Mouse (Mus musculus) CH12.LX (cell line): ENCODE results near the gene Sema3a.

Source experiments
- CHD2 ChIP-seq: IDR thresholded peaks from 2 replicates; pipeline ENCODE4 v1.6.1; 2011; ENCODE audit warnings: low read length, improper control_type of control experiment
- CTCF ChIP-seq, 2 experiments: IDR thresholded peaks in 1 of 2; conservative IDR thresholded peaks in 1 of 2; 2 replicates each; pipeline ENCODE4 v1.5.1; 2011 to 2012; ENCODE audit warnings: low read depth in 2 of 2, low read length in 2 of 2, improper control_type of control experiment in 1 of 2, inconsistent platforms in 1 of 2, mild to moderate bottlenecking in 1 of 2, moderate library complexity in 1 of 2
- EP300 ChIP-seq: IDR thresholded peaks from 2 replicates; pipeline ENCODE4 v1.6.1; 2011; ENCODE audit warnings: low read length, improper control_type of control experiment
- GABPA ChIP-seq: IDR thresholded peaks from 2 replicates; pipeline ENCODE4 v1.6.1; 2012; ENCODE audit warnings: low read depth, low read length, improper control_type of control experiment, inconsistent platforms; ENCODE audit not compliant: insufficient replicate concordance
- JUN ChIP-seq: IDR thresholded peaks from 2 replicates; pipeline ENCODE4 v1.6.1; 2011; ENCODE audit warnings: low read depth, mild to moderate bottlenecking, low read length, improper control_type of control experiment, moderate library complexity; ENCODE audit not compliant: insufficient read depth
- KAT2A ChIP-seq: IDR thresholded peaks from 2 replicates; pipeline ENCODE4 v1.6.1; 2012; ENCODE audit warnings: low read length, improper control_type of control experiment, inconsistent platforms; ENCODE audit not compliant: insufficient replicate concordance
- MAFK ChIP-seq: IDR thresholded peaks from 2 replicates; pipeline ENCODE4 v1.6.1; 2011; ENCODE audit warnings: low read length, improper control_type of control experiment; ENCODE audit not compliant: insufficient replicate concordance
- POLR2A ChIP-seq: IDR thresholded peaks from 2 replicates; pipeline ENCODE4 v1.6.1; 2011; ENCODE audit warnings: low read depth, mild to moderate bottlenecking, improper control_type of control experiment, low read length
- TBP ChIP-seq: conservative IDR thresholded peaks from 2 replicates; pipeline ENCODE4 v1.6.1; 2011; ENCODE audit warnings: low read depth, low read length, improper control_type of control experiment
- TCF12 ChIP-seq: IDR thresholded peaks from 2 replicates; pipeline ENCODE4 v1.6.1; 2014; ENCODE audit warnings: low read depth, mild to moderate bottlenecking, inconsistent platforms, low read length, improper control_type of control experiment
- USF1 ChIP-seq: IDR thresholded peaks from 2 replicates; pipeline ENCODE4 v1.6.1; 2014; ENCODE audit warnings: low read depth, mild to moderate bottlenecking, inconsistent platforms, low read length, improper control_type of control experiment
- ZNF384 ChIP-seq: IDR thresholded peaks from 2 replicates; pipeline ENCODE4 v1.6.1; 2012; ENCODE audit warnings: low read depth, low read length, improper control_type of control experiment, inconsistent platforms

- TF ChIP-seq CTCF (conservative IDR thresholded peaks at IDR 0.05 in 1 of 2, IDR thresholded peaks at IDR 0.05 in 1 of 2; ENCODE audit: low read depth in 2 of 2, low read length in 2 of 2) (no peak), POLR2A (no peak), TCF12 (no peak), CHD2 (no peak), TBP (no peak), JUN (no peak), GABPA (no peak), USF1 (no peak), KAT2A (no peak), EP300 (no peak), MAFK (no peak), ZNF384 (no peak)
Measured at GRCm38 (mm10) chr5:13337665-13338064, 212.5 kb downstream of the Sema3a start.
